Mouse (Mus musculus): Measurements from ENCODE around the gene Tmem39b.

Gene Tmem39b

GRCm38 (mm10) chr4:129683901-129684493, 12.6 kb downstream of the Tmem39b start:
- no peak for DNase-seq (ENCODE audit: low spot score in 2 of 2)

- no peak for DNase-seq (ENCODE audit: low spot score in 2 of 2)
Measured at GRCm38 (mm10) chr4:129681837-129682236, 14.8 kb downstream of the Tmem39b start.

GRCm38 (mm10) chr4:129672878-129673449, 23.7 kb downstream of the Tmem39b start:
- DNase-seq (ENCODE audit: low spot score in 2 of 2) = no peak

- DNase-seq (ENCODE audit: low spot score in 2 of 2) = peak; percentile 94 to 95
Measured at GRCm38 (mm10) chr4:129672083-129672877, 24.4 kb downstream of the Tmem39b start, which contains the start of gene Kpna6. Gene Kpna6 (minus strand): TSS chr4:129672767.

DNA sequence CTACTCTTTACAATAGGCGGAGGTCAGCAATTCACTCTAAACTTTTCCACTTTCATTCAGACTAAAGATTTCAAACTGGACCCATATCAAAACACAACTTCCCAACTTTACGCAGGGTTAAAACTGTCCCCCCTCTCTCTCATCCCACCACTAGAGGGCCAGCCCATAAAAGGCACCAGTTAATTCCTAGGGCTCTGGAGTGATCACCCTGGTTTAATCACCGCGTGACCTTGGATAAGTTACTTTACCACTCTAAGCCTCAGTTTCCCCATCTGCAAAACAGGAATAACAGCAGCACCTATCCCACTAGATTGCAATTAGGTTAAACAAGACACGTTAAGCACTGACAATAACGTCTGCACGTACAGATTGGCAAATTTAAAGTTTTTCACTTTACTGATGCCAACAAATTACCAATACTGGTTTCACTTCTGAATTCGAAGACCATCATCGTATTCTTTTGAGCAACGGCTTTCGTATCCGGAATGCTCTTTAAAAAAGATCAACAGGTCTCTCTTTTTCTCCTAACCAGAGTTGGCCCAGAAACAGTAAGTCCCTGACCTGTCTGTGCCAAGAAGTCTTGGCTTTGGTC, 25.1 kb downstream of the Tmem39b start:
- DNase-seq (ENCODE audit: low spot score in 2 of 2) = peak; percentile 37 to 41

DNA sequence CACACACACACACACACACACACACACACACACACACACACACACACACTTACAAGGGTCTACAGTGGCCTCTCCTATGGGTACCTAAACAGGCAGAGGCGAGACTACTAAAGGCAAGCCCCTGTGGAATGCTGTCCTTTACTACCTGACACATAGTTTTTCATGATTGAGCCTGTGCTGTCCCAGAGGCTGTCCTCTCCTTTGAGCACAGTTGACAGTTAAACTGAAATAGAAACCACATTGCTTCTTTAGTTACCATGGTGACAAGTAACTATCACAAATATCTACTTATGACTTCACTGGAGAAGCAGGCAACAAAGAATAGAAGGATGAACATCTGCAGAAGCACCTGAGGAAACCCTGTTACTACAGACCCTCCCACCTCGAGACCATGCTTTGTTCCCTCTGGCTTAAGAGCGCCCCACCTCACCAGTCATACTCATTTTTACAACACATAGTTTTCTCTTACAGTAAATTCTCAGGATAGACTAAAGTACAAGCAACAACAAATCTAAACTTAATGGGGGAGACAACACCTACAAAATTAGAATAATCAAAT, 34.3 kb downstream of the Tmem39b start:
- DNase-seq (ENCODE audit: low spot score in 2 of 2) = no peak

- no peak for DNase-seq (ENCODE audit: low spot score in 2 of 2)
Measured at GRCm38 (mm10) chr4:129661584-129661983, 35.1 kb downstream of the Tmem39b start.

GRCm38 (mm10) chr4:129654770-129655169, 41.9 kb downstream of the Tmem39b start:
- DNase-seq (ENCODE audit: low spot score in 2 of 2) = peak in 1 of 2 experiments; percentile 40

DNA sequence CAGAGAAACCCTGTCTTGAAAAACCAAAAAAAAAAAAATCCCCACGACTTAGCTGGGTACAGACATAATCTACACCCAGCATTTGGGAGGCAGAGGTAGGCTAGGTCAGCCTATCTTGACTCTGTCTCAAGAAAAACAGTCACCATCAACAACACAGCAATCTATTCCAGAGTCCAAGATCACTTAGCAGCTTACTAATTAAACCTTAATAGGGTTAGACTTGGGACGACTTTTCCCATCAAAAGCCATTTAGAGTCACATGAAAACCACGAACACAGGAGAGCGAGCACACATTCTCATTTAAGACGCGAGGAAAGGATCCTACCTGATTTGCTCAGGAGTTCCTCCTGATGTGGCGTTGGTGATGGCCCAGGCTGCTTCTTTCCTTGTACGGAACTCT, 46.3 kb downstream of the Tmem39b start:
- no peak for DNase-seq (ENCODE audit: low spot score in 2 of 2)

GRCm38 (mm10) chr4:129648656-129649055, 48.0 kb downstream of the Tmem39b start:
- no peak for DNase-seq (ENCODE audit: low spot score in 2 of 2)

GRCm38 (mm10) chr4:129645204-129645603, 51.4 kb downstream of the Tmem39b start:
- DNase-seq (ENCODE audit: low spot score in 2 of 2) = no peak

DNA sequence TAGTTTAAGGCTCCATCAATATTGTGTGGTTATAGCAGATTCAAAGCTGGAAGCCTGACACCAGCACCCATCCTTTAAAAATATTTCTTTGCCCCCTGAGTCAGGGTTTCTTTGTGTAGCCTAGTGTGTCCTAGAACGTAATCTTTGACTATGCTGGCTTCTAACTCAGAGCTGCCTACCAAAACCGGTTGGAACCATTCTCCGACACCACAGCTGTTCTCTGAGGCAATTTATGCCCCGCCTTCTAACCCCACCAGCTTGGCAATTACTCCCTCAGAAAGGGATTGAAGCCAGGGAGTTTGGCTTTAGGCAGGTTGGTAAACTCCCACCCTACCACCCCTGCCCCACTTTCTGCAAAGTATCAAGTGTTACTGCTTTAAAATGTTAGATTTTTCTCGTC, 54.9 kb downstream of the Tmem39b start:
- no peak for DNase-seq (ENCODE audit: low spot score in 2 of 2)

GRCm38 (mm10) chr4:129640638-129641467, 55.8 kb downstream of the Tmem39b start, which contains the start of gene Txlna:
Gene Txlna (minus strand): TSS chr4:129641065.
- peak; percentile 98 to 99 for DNase-seq (ENCODE audit: low spot score in 2 of 2)

DNA sequence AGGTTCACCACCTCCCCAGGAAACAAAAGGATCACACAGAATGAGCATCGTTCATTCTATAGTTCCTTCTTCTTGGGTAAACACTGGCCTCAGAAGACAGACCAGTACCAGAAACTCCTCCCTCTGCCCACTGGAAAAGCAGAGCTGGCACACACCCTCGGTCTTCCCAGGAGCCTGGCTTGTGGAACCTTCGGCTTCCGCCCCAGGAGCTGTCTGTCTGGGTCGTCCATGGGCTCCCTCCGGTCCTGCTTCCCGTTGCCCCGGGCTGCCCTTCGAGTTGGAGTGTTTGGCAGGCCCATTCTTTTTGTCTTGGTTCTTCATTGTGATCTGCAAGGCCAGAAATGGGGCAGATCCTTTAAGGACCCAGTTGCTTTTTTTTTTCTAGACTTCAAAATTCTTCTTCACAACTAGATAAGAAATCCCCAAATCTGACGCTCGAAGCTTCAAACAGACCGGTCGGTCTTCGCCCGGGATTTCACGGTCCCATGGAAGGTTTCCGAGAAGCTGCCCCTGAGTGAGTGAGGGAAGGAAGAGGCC, 56.5 kb downstream of the Tmem39b start:
- no peak for DNase-seq (ENCODE audit: low spot score in 2 of 2)

DNA sequence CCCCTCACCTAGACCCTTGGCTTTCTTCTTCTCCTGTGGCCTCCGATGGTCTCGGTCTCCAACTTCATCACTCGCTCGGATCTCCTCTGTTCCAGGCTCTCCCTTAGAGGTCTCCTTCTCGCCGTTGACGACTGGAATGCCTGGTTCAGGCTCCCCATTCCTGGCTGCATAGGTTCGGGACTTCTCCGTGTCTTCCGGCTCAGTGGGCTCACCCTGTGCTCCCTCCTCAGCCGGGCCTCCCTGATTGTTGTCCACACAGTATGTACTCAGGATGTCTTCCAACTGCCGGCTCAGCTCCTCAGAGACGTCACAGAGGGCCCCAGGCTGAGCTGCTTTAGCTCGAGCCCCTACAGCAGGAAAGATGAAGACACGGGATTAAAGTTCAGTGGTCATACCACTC, 57.4 kb downstream of the Tmem39b start:
- DNase-seq (ENCODE audit: low spot score in 2 of 2) = no peak

- no peak for DNase-seq (ENCODE audit: low spot score in 2 of 2)
Measured at GRCm38 (mm10) chr4:129633852-129634251, 62.8 kb downstream of the Tmem39b start.

- no peak for DNase-seq (ENCODE audit: low spot score in 2 of 2)
Measured at GRCm38 (mm10) chr4:129631867-129632266, 64.8 kb downstream of the Tmem39b start.

DNA sequence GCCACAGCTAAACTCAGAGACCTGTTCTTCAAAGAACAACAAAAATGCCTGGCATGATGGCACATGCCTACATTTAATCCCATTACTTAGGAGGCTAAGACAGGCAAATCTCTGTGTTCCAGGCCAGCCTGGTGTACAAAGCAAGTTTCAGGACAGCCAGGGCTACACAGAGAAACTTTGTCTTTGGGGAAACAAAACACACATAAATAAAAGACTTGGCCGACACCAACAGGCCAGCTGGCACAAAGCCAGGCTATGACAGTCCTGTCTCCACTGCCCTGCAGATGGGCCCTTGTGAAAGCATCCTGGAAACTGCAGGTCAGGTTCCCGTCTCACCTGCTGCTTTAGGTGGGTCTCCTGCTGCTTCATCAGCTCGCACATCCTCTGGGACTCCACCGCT, 65.7 kb downstream of the Tmem39b start:
- no peak for DNase-seq (ENCODE audit: low spot score in 2 of 2)

Data from frontal cortex, postnatal 36 days (tissue).